Mouse (Mus musculus): ENCODE results near the gene Myzap.

- TF ChIP-seq CTCF (conservative IDR thresholded peaks at IDR 0.05; ENCODE audit: low read length) (no peak), POU5F1 (IDR thresholded peaks at IDR 0.05; ENCODE audit: borderline replicate concordance, low read length) (no peak)
These were observed 46.0 kb upstream of the Myzap start for GRCm38 (mm10) chr9:71638198-71638597.

Measured in E14TG2a.4 (cell line).